Comparison of ENCODE assay signal across 7 mouse cellular contexts in genomic region chr1:151427888-151428262, GRCm38 (mm10). TPM values are rescaled to one million over a fixed set of nuclear protein-coding genes. Genes with fewer than 3 reads are reported as not detected.
DNase-seq lines count a peak whose midpoint lies in the region; ATAC-seq and TF ChIP-seq lines count a peak whose summit lies in the region.

No protein-coding gene starts in this region.

- no peak for TF ChIP-seq CTCF in small intestine, adult 2 months (IDR thresholded peaks at IDR 0.05; ENCODE audit: extremely low read depth, insufficient read length, insufficient replicate concordance, low read depth, low read length)

- WGBS in lung, embryonic 15.5 days = under 1% methylated on average over 26 of the region's 26 CpGs
- WGBS in embryonic facial prominence, embryonic 13.5 days = under 1% methylated on average over 26 of the region's 26 CpGs
- WGBS in limb, embryonic 10.5 days = 1% methylated on average over 26 of the region's 26 CpGs
- under 1% methylated on average over 26 of the region's 26 CpGs for WGBS in small intestine, adult 2 months

- peak overlapping the region; percentile 91 for H3K4me3 ChIP-seq in lung, embryonic 15.5 days
- H3K4me3 ChIP-seq in embryonic facial prominence, embryonic 13.5 days = peak overlapping the region; percentile 91
- peak overlapping the region; percentile 93 for H3K4me3 ChIP-seq in limb, embryonic 10.5 days
- peak overlapping the region; percentile 71 for H3K4me3 ChIP-seq in small intestine, adult 2 months (ENCODE audit: low read depth, low read length)

- H3K4me2 ChIP-seq in lung, embryonic 15.5 days = peak overlapping the region; percentile 63
- H3K4me2 ChIP-seq in embryonic facial prominence, embryonic 13.5 days = peak overlapping the region; percentile 61

- H3K9me3 ChIP-seq in lung, embryonic 15.5 days = no peaks in the 10 kb centered on the region
- no peaks in the 10 kb centered on the region for H3K9me3 ChIP-seq in embryonic facial prominence, embryonic 13.5 days
- no peaks in the 10 kb centered on the region for H3K9me3 ChIP-seq in limb, embryonic 10.5 days (replicated peaks)

- no peaks in the 10 kb centered on the region for H3K27me3 ChIP-seq in lung, embryonic 15.5 days
- no peaks in the 10 kb centered on the region for H3K27me3 ChIP-seq in embryonic facial prominence, embryonic 13.5 days
- no peaks in the 10 kb centered on the region for H3K27me3 ChIP-seq in limb, embryonic 10.5 days (ENCODE audit: low read depth, poor library complexity, severe bottlenecking)
- no peaks in the 10 kb centered on the region for H3K27me3 ChIP-seq in small intestine, adult 2 months (ENCODE audit: control insufficient read depth, insufficient read depth, low read length)

- peak overlapping the region; percentile 85 for H3K9ac ChIP-seq in lung, embryonic 15.5 days
- H3K9ac ChIP-seq in embryonic facial prominence, embryonic 13.5 days = peak overlapping the region; percentile 84

- no peak for TF ChIP-seq POLR2A in small intestine, adult 2 months (IDR thresholded peaks at IDR 0.05; ENCODE audit: low read depth, low read length)

- no peaks in the 10 kb centered on the region for H3K36me3 ChIP-seq in lung, embryonic 15.5 days
- no peaks in the 10 kb centered on the region for H3K36me3 ChIP-seq in embryonic facial prominence, embryonic 13.5 days
- H3K36me3 ChIP-seq in limb, embryonic 10.5 days = peaks cover 5% of the 10 kb centered on the region; the same call in 1 of the 2 replicates
- peaks cover 6% of the 10 kb centered on the region; the same call in 1 of the 2 replicates for H3K36me3 ChIP-seq in small intestine, adult 2 months (ENCODE audit: control insufficient read depth, insufficient read depth, low read length)

- DNase-seq in lung, postnatal 10 days = no peak
- DNase-seq in limb, embryonic 10.5 days (ENCODE audit: low spot score) = no peak
- no peak for DNase-seq in thymus, postnatal 25 days
- no peak for DNase-seq in ovary, postnatal 10 days (ENCODE audit: low spot score)

- peak; percentile 66 for ATAC-seq in lung, embryonic 15.5 days (ENCODE audit: borderline replicate concordance, extremely low read depth, low FRiP score, low TSS enrichment)
- peak; percentile 53 for ATAC-seq in embryonic facial prominence, embryonic 13.5 days (ENCODE audit: insufficient number of reproducible peaks, insufficient read depth, low FRiP score, low TSS enrichment, low read depth)

- peaks cover 21% of the 10 kb centered on the region for H3K4me1 ChIP-seq in lung, embryonic 15.5 days
- H3K4me1 ChIP-seq in embryonic facial prominence, embryonic 13.5 days = peaks cover 17% of the 10 kb centered on the region
- peaks cover 12% of the 10 kb centered on the region for H3K4me1 ChIP-seq in limb, embryonic 10.5 days
- no peaks in the 10 kb centered on the region for H3K4me1 ChIP-seq in small intestine, adult 2 months (ENCODE audit: control insufficient read depth, insufficient read depth, insufficient read length, low read length)

- H3K27ac ChIP-seq in lung, embryonic 15.5 days = peak overlapping the region; percentile 93
- peak overlapping the region; percentile 97 for H3K27ac ChIP-seq in embryonic facial prominence, embryonic 13.5 days
- H3K27ac ChIP-seq in limb, embryonic 10.5 days = peak overlapping the region; percentile 96
- H3K27ac ChIP-seq in small intestine, adult 2 months (ENCODE audit: insufficient read depth, low read depth, low read length) = peak overlapping the region; percentile 28; the same call in 1 of the 2 replicates

RNA-seq across cellular contexts. Expression of gene Swt1, which starts 0.4 kb away (rescaled TPM):
- 23.7 and 26.2 TPM in 2 replicates for polyA plus RNA-seq in lung, embryonic 15.5 days (2015; fragmentation: Nextera tagmentation; extraction: Ambion mirVana)
- polyA plus RNA-seq in embryonic facial prominence, embryonic 13.5 days (2015; fragmentation: Nextera tagmentation; extraction: Ambion mirVana) = 33.9 and 37.8 TPM in 2 replicates
- 18.3 and 19.1 TPM in 2 replicates for polyA plus RNA-seq in limb, embryonic 10.5 days (2016; fragmentation: Nextera tagmentation; extraction: Ambion mirVana)
- 1.5 and 2.3 TPM in 2 replicates for polyA plus RNA-seq in small intestine, adult 2 months (2012; rRNA removed)

RNA-seq across cellular contexts. Expression of gene Trmt1l, which starts 0.5 kb away (rescaled TPM):
- polyA plus RNA-seq in lung, embryonic 15.5 days (2015; fragmentation: Nextera tagmentation; extraction: Ambion mirVana) = 41.1 and 42.7 TPM in 2 replicates
- polyA plus RNA-seq in embryonic facial prominence, embryonic 13.5 days (2015; fragmentation: Nextera tagmentation; extraction: Ambion mirVana) = 50.7 and 51.2 TPM in 2 replicates
- 45.2 and 50.7 TPM in 2 replicates for polyA plus RNA-seq in limb, embryonic 10.5 days (2016; fragmentation: Nextera tagmentation; extraction: Ambion mirVana)
- polyA plus RNA-seq in small intestine, adult 2 months (2012; rRNA removed) = 8.5 and 15.7 TPM in 2 replicates

Comparison
In these comparisons a context has a peak if more than half of its experiments do, and no peak if none do; other contexts are left out.
1. H3K27ac ChIP-seq: peak in every context shown above with its lines; median percentile 97 in embryonic facial prominence, embryonic 13.5 days; 96 in limb, embryonic 10.5 days; 93 in lung, embryonic 15.5 days; 28 in small intestine, adult 2 months.